Mouse (Mus musculus) lung, postnatal 0 days (tissue): ENCODE data around the gene Pcnx2.

ENCODE experiments used
- CTCF ChIP-seq: IDR thresholded peaks from 2 replicates; pipeline ENCODE4 v1.5.1; 2016; ENCODE audit warnings: antibody characterized with exemption, mild to moderate bottlenecking
- EP300 ChIP-seq: IDR thresholded peaks from 2 replicates; pipeline ENCODE4 v1.6.1; 2016; ENCODE audit warnings: antibody characterized with exemption, mild to moderate bottlenecking, control low read depth

DNA sequence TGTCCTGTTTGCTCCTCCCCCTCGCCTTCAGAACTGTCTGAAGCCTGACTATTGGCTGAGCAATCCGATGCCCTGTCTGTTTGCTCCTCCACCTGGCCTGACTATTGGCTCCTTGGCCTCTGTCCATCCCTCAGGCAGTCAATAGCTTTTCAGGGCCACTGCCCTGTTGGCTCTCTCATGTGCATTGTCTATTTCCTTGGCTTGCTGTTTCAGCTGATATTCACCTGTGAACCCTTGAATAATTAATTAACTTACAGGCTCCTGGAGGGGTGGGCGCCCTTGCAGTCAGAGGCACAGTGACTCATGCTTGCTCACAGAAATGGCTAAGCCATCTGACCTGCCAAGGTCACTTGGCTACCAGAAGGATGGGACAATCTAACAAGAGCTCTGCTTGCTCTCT is 116.0 kb downstream of the Pcnx2 start:
- TF ChIP-seq CTCF (no peak), EP300 (no peak)
